Mouse (Mus musculus) neural tube, embryonic 10.5 days (tissue): ENCODE measurements around the gene Gng8.

ENCODE experiments used
- DNase-seq: peaks from one replicate; pipeline ENCODE4 v3.0.0-alpha.2; 2017; ENCODE audit warnings: low spot score; ENCODE audit errors: extremely low spot score

The Gng8 gene

GRCm38 (mm10) chr7:16876006-16876405 is 15.6 kb upstream of the Gng8 start:
- peak; percentile 40 for DNase-seq

- peak; percentile 87 for DNase-seq
Observed at GRCm38 (mm10) chr7:16876608-16877007, 15.0 kb upstream of the Gng8 start.

- no peak for DNase-seq
Observed at GRCm38 (mm10) chr7:16877717-16878116, 13.9 kb upstream of the Gng8 start.

GRCm38 (mm10) chr7:16879796-16880547 is 11.6 kb upstream of the Gng8 start:
- DNase-seq = peak; percentile 85

GRCm38 (mm10) chr7:16880615-16881014 is 11.0 kb upstream of the Gng8 start:
- DNase-seq = no peak

GRCm38 (mm10) chr7:16883162-16883561 is 8.4 kb upstream of the Gng8 start:
- no peak for DNase-seq

- no peak for DNase-seq
Observed at GRCm38 (mm10) chr7:16884334-16884733, 7.3 kb upstream of the Gng8 start.

GRCm38 (mm10) chr7:16885271-16885776 is 6.3 kb upstream of the Gng8 start:
- no peak for DNase-seq

- no peak for DNase-seq
Observed at GRCm38 (mm10) chr7:16885905-16886304, 5.7 kb upstream of the Gng8 start.

- no peak for DNase-seq
Observed at GRCm38 (mm10) chr7:16890536-16890935, 1.1 kb upstream of the Gng8 start.

- DNase-seq = peak; percentile 90
Observed at GRCm38 (mm10) chr7:16890944-16891343, 642 bp upstream of the Gng8 start.

- DNase-seq = no peak
Observed at GRCm38 (mm10) chr7:16892352-16892730, 755 bp downstream of the Gng8 start.

GRCm38 (mm10) chr7:16893612-16894011 is 2.0 kb downstream of the Gng8 start:
- no peak for DNase-seq

- DNase-seq = no peak
Observed at GRCm38 (mm10) chr7:16894279-16894678, 2.7 kb downstream of the Gng8 start.

- peak; percentile 86 for DNase-seq
Observed at GRCm38 (mm10) chr7:16895000-16895399, 3.4 kb downstream of the Gng8 start.

- DNase-seq = no peak
Observed at GRCm38 (mm10) chr7:16895511-16895910, 3.9 kb downstream of the Gng8 start.

- no peak for DNase-seq
Observed at GRCm38 (mm10) chr7:16900526-16900925, 8.9 kb downstream of the Gng8 start.

GRCm38 (mm10) chr7:16903439-16903955 is 11.9 kb downstream of the Gng8 start:
- DNase-seq = no peak

GRCm38 (mm10) chr7:16904120-16904675 is 12.6 kb downstream of the Gng8 start:
- DNase-seq = no peak

GRCm38 (mm10) chr7:16905491-16906021 is 14.0 kb downstream of the Gng8 start:
- no peak for DNase-seq

- DNase-seq = no peak
Observed at GRCm38 (mm10) chr7:16906281-16906680, 14.7 kb downstream of the Gng8 start, which contains the start of gene Ptgir. Gene Ptgir (plus strand): TSS chr7:16906490.

GRCm38 (mm10) chr7:16906889-16907559 is 15.4 kb downstream of the Gng8 start:
- DNase-seq = no peak
